Mouse (Mus musculus): ENCODE data around the gene Msh3. TPM values are rescaled to one million over a fixed set of nuclear protein-coding genes. Genes with fewer than 3 reads are reported as not detected.
"Not testable (repeated sequence)": the region's sequence is repeated elsewhere in the genome, so short reads cannot be mapped to it uniquely, and the experiment has no call there.

Msh3 gene
- polyA plus RNA-seq, 1 experiment from 2014 or later = 38.8 TPM

DNA sequence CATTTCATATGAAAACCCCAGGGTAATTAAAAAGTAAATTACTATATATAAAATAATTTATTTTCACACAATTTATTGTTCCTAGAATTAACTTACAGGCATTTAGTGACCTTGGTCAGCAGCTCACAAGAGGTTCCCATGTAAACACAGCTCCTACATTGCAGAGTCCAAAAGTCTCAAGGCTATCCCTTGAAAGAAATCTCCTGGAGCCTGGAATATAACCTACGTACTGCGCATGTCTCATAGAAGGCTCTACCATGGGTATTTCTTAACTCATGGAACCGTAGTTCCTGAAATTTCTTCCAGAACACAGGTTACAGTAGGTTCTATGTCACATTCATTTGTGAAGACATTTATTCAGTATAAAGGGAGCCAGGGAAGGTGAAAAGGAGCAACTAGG is 131.2 kb downstream of the Msh3 start:
- Histone ChIP-seq H3K36me3 (ENCODE audit: control insufficient read depth, insufficient read depth, low read length) (no peaks in the 10 kb centered on the region), H3K4me3 (ENCODE audit: low read depth, low read length) (no peak overlapping the region), H3K27ac (ENCODE audit: low read depth, low read length) (no peak overlapping the region), H3K4me2 (ENCODE audit: low read depth) (no peak overlapping the region), H3K9me3 (ENCODE audit: control insufficient read depth, low read length) (no peaks in the 10 kb centered on the region), H3K4me1 (ENCODE audit: control insufficient read depth, insufficient read depth, low read length) (no peaks in the 10 kb centered on the region), H3K27me3 (ENCODE audit: control insufficient read depth, insufficient read depth, low read length) (no peaks in the 10 kb centered on the region), H3K9ac (ENCODE audit: low read length) (no peak overlapping the region)
- WGBS = 97% methylated on average over 3 of the region's 3 CpGs
- ATAC-seq (ENCODE audit: insufficient read depth, low FRiP score, low TSS enrichment) (no peak), DNase-seq (ENCODE audit: low spot score) (no peak)

DNA sequence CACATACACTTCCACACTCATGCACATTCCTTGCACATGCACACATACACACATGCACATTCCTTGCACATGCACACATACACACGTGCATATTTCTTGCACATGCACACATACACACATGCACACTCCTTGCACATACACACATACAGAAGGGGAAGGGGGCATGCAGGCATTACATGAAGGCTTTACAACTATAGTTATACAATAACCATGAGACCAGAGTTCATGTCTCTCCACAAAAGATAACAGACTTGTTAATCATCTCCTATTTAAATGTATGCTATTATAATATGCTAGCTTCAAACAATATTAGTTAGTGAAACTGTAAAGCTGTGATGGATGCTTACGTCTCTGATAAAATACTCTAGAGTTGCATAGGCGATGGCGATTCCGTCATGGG is 132.0 kb downstream of the Msh3 start:
- H3K27ac ChIP-seq (ENCODE audit: low read depth, low read length) = no peak overlapping the region
- no peak overlapping the region for H3K4me3 ChIP-seq (ENCODE audit: low read depth, low read length)
- H3K4me2 ChIP-seq (ENCODE audit: low read depth) = no peak overlapping the region
- DNase-seq (ENCODE audit: low spot score) = no peak
- no peaks in the 10 kb centered on the region for H3K27me3 ChIP-seq (ENCODE audit: control insufficient read depth, insufficient read depth, low read length)
- H3K9me3 ChIP-seq (ENCODE audit: control insufficient read depth, low read length) = no peaks in the 10 kb centered on the region
- H3K36me3 ChIP-seq (ENCODE audit: control insufficient read depth, insufficient read depth, low read length) = no peaks in the 10 kb centered on the region
- H3K9ac ChIP-seq (ENCODE audit: low read length) = no peak overlapping the region
- no peak for ATAC-seq (ENCODE audit: insufficient read depth, low FRiP score, low TSS enrichment)
- H3K4me1 ChIP-seq (ENCODE audit: control insufficient read depth, insufficient read depth, low read length) = no peaks in the 10 kb centered on the region
- 90% methylated on average over 5 of the region's 5 CpGs for WGBS

GRCm38 (mm10) chr13:92219774-92220173 is 135.0 kb downstream of the Msh3 start:
- no peak overlapping the region for H3K4me3 ChIP-seq (ENCODE audit: low read depth, low read length)
- no peaks in the 10 kb centered on the region for H3K27me3 ChIP-seq (ENCODE audit: control insufficient read depth, insufficient read depth, low read length)
- ATAC-seq (ENCODE audit: insufficient read depth, low FRiP score, low TSS enrichment) (no peak), DNase-seq (ENCODE audit: low spot score) (no peak)
- no peak overlapping the region for H3K4me2 ChIP-seq (ENCODE audit: low read depth)
- H3K36me3 ChIP-seq (ENCODE audit: control insufficient read depth, insufficient read depth, low read length) = no peaks in the 10 kb centered on the region; the same call in 1 of the 2 replicates
- no peaks in the 10 kb centered on the region for H3K9me3 ChIP-seq (ENCODE audit: control insufficient read depth, low read length)
- WGBS = 90% methylated on average over 3 of the region's 3 CpGs
- H3K9ac ChIP-seq (ENCODE audit: low read length) = no peak overlapping the region
- H3K27ac ChIP-seq (ENCODE audit: low read depth, low read length) = no peak overlapping the region
- H3K4me1 ChIP-seq (ENCODE audit: control insufficient read depth, insufficient read depth, low read length) = no peaks in the 10 kb centered on the region

DNA sequence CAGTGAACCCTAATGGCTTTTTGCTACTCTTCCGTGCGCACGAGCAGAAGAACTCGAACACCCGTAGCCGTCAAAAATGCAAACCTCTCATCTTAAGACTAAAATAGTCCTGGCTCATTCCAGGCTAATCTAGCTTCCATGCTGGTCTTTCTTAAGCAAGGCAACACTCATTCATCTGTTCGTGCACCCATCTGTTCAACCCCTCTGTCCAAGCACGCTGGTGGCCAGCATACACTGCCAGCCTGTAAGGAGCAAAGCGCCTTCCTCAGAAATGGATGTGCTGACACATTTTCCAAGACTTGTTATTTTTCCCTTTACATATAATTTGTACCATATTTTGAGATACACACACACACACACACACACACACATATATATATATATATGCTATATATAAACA is 137.6 kb downstream of the Msh3 start:
- WGBS = 98% methylated on average over 9 of the region's 9 CpGs
- ATAC-seq (ENCODE audit: insufficient read depth, low FRiP score, low TSS enrichment) (no peak), DNase-seq (ENCODE audit: low spot score) (no peak)
- H3K9ac ChIP-seq (ENCODE audit: low read length) = no peak overlapping the region
- no peaks in the 10 kb centered on the region; the same call in 1 of the 2 replicates for H3K36me3 ChIP-seq (ENCODE audit: control insufficient read depth, insufficient read depth, low read length)
- no peak overlapping the region for H3K4me2 ChIP-seq (ENCODE audit: low read depth)
- H3K4me1 ChIP-seq (ENCODE audit: control insufficient read depth, insufficient read depth, low read length) = no peaks in the 10 kb centered on the region
- no peak overlapping the region for H3K4me3 ChIP-seq (ENCODE audit: low read depth, low read length)
- H3K9me3 ChIP-seq (ENCODE audit: control insufficient read depth, low read length) = no peaks in the 10 kb centered on the region
- H3K27me3 ChIP-seq (ENCODE audit: control insufficient read depth, insufficient read depth, low read length) = no peaks in the 10 kb centered on the region
- H3K27ac ChIP-seq (ENCODE audit: low read depth, low read length) = no peak overlapping the region

DNA sequence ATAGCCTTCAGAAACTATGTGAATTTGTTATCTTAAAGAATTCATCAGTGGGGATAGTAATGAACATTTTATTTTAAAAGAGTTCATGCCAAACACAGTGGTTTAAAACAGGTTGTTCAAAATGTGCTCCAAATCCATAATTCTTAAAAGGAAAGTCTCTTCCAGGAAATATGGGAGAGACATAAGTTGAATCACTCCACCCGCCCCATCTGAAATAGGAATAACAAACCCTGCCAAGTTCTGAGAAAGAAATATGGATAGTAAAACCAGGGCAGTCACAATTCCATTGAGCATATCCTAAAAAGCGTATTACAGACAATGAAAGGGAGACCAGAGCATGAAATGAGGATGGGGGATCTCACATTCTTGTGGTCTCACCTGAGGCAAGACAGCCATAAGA is 157.9 kb downstream of the Msh3 start:
- Histone ChIP-seq H3K27ac (ENCODE audit: low read depth, low read length) (no peak overlapping the region), H3K36me3 (ENCODE audit: control insufficient read depth, insufficient read depth, low read length) (no peaks in the 10 kb centered on the region), H3K4me3 (ENCODE audit: low read depth, low read length) (no peak overlapping the region), H3K9ac (ENCODE audit: low read length) (no peak overlapping the region), H3K27me3 (ENCODE audit: control insufficient read depth, insufficient read depth, low read length) (no peaks in the 10 kb centered on the region), H3K9me3 (ENCODE audit: control insufficient read depth, low read length) (no peaks in the 10 kb centered on the region), H3K4me1 (ENCODE audit: control insufficient read depth, insufficient read depth, low read length) (no peaks in the 10 kb centered on the region), H3K4me2 (ENCODE audit: low read depth) (no peak overlapping the region)
- ATAC-seq (ENCODE audit: insufficient read depth, low FRiP score, low TSS enrichment) (no peak), DNase-seq (ENCODE audit: low spot score) (no peak)
- WGBS = 83% methylated on average over 2 of the region's 2 CpGs

GRCm38 (mm10) chr13:92193806-92194205 is 161.0 kb downstream of the Msh3 start:
- DNase-seq (ENCODE audit: low spot score); H3K4me1 ChIP-seq (ENCODE audit: control insufficient read depth, insufficient read depth, low read length); H3K4me3 ChIP-seq (ENCODE audit: low read depth, low read length); H3K4me2 ChIP-seq (ENCODE audit: low read depth); H3K36me3 ChIP-seq (ENCODE audit: control insufficient read depth, insufficient read depth, low read length); H3K27me3 ChIP-seq (ENCODE audit: control insufficient read depth, insufficient read depth, low read length); H3K9me3 ChIP-seq (ENCODE audit: control insufficient read depth, low read length); H3K27ac ChIP-seq (ENCODE audit: low read depth, low read length); ATAC-seq (ENCODE audit: insufficient read depth, low FRiP score, low TSS enrichment); H3K9ac ChIP-seq (ENCODE audit: low read length): not testable (repeated sequence)
- WGBS = 86% methylated on average over 5 of the region's 5 CpGs

GRCm38 (mm10) chr13:92172686-92173085 is 182.1 kb downstream of the Msh3 start:
- not testable (repeated sequence) for H3K4me1 ChIP-seq (ENCODE audit: control insufficient read depth, insufficient read depth, low read length); ATAC-seq (ENCODE audit: insufficient read depth, low FRiP score, low TSS enrichment); H3K36me3 ChIP-seq (ENCODE audit: control insufficient read depth, insufficient read depth, low read length); H3K27me3 ChIP-seq (ENCODE audit: control insufficient read depth, insufficient read depth, low read length); H3K27ac ChIP-seq (ENCODE audit: low read depth, low read length); H3K9ac ChIP-seq (ENCODE audit: low read length); DNase-seq (ENCODE audit: low spot score); H3K4me3 ChIP-seq (ENCODE audit: low read depth, low read length); H3K4me2 ChIP-seq (ENCODE audit: low read depth); H3K9me3 ChIP-seq (ENCODE audit: control insufficient read depth, low read length)
- WGBS = 84% methylated on average over 8 of the region's 8 CpGs

Other genes with a start within 250 kb of the Msh3 start
- gene Rasgrf2, start 223.3 kb downstream of the Msh3 start, polyA plus RNA-seq (2014; fragmentation: Nextera tagmentation; extraction: Ambion mirVana) = 0.04 TPM in 2 replicates
- gene Gm20379, start 49.0 kb downstream of the Msh3 start, polyA plus RNA-seq (2014; fragmentation: Nextera tagmentation; extraction: Ambion mirVana) = 0.45 and 0.73 TPM in 2 replicates
- 19.8 and 21.2 TPM in 2 replicates for gene Dhfr, start 277 bp downstream of the Msh3 start, polyA plus RNA-seq (2014; fragmentation: Nextera tagmentation; extraction: Ambion mirVana)
- 0.09 and 0.21 TPM in 2 replicates for gene Ankrd34b, start 70.9 kb upstream of the Msh3 start, polyA plus RNA-seq (2014; fragmentation: Nextera tagmentation; extraction: Ambion mirVana)
- 0.25 TPM in 1 of 2 replicates, not detected in the other for gene Fam151b, start 129.0 kb upstream of the Msh3 start, polyA plus RNA-seq (2014; fragmentation: Nextera tagmentation; extraction: Ambion mirVana)
- gene Zfyve16, start 175.9 kb upstream of the Msh3 start, polyA plus RNA-seq (2014; fragmentation: Nextera tagmentation; extraction: Ambion mirVana) = 13.4 and 14.7 TPM in 2 replicates
- not detected in 2 replicates for gene Spz1, start 221.2 kb upstream of the Msh3 start, polyA plus RNA-seq (2014; fragmentation: Nextera tagmentation; extraction: Ambion mirVana)

Data from neural tube, embryonic 11.5 days (tissue).